Mouse (Mus musculus): ENCODE data around the gene Il17re.

- TF ChIP-seq POLR2A (IDR thresholded peaks at IDR 0.05; ENCODE audit: borderline replicate concordance, control insufficient read depth, low read depth, low read length) (no peak), CTCF (IDR thresholded peaks at IDR 0.05; ENCODE audit: control insufficient read depth, insufficient read depth, low read length) (no peak)
Observed at GRCm38 (mm10) chr6:113483729-113484128, 25.4 kb downstream of the Il17re start.

All from bone marrow, adult 2 months (tissue).